Mouse (Mus musculus) heart, embryonic 15.5 days (tissue): ENCODE results near the gene Ccdc162. TPM values are rescaled to one million over a fixed set of nuclear protein-coding genes. Genes with fewer than 3 reads are reported as not detected.
A peak's percentile ranks its signal among the peaks of the same experiment; 100 is the strongest.
"Not testable (repeated sequence)": the region's sequence is repeated elsewhere in the genome, so short reads cannot be mapped to it uniquely, and the experiment has no call there.

Source experiments
- ATAC-seq: fragments of 200-750 bp; cut with Nextera tagmentation; replicated peaks from 2 replicates; pipeline ENCODE4 v1.8.0; 2017; ENCODE audit warnings: low read depth, moderate TSS enrichment; ENCODE audit not compliant: insufficient number of reproducible peaks, insufficient read depth, low FRiP score
- H3K27ac ChIP-seq: fragments of 300-500 bp; sonication (generic); 2 replicates; pipeline ENCODE4 v1.5.1; 2015; ENCODE audit warnings: mild to moderate bottlenecking, inconsistent platforms
- H3K27me3 ChIP-seq: fragments of 300-500 bp; sonication (generic); 2 replicates; pipeline ENCODE4 v1.6.1; 2015; ENCODE audit warnings: inconsistent platforms
- H3K36me3 ChIP-seq: fragments of 300-500 bp; sonication (generic); 2 replicates; pipeline ENCODE4 v1.6.1; 2015; ENCODE audit warnings: mild to moderate bottlenecking, inconsistent platforms
- H3K4me1 ChIP-seq: fragments of 300-500 bp; sonication (generic); replicated peaks from 2 replicates; pipeline ENCODE4 v1.6.1; 2015; ENCODE audit warnings: inconsistent platforms
- H3K4me2 ChIP-seq: fragments of 300-500 bp; sonication (generic); 2 replicates; pipeline ENCODE4 v1.6.1; 2015; ENCODE audit warnings: inconsistent platforms, mild to moderate bottlenecking, moderate library complexity
- H3K4me3 ChIP-seq: fragments of 300-500 bp; sonication (generic); 2 replicates; pipeline ENCODE4 v1.5.1; 2015; ENCODE audit warnings: mild to moderate bottlenecking, inconsistent platforms
- H3K9ac ChIP-seq: fragments of 300-500 bp; sonication (generic); 2 replicates; pipeline ENCODE4 v1.6.1; 2015; ENCODE audit warnings: mild to moderate bottlenecking, inconsistent platforms
- H3K9me3 ChIP-seq: fragments of 300-500 bp; sonication (generic); replicated peaks from 2 replicates; pipeline ENCODE4 v1.6.1; 2016; ENCODE audit warnings: inconsistent platforms
- WGBS: fragments of 180-500 bp; shearing (Covaris S2); methylation state at CpG from one replicate; pipeline ENCODE4 v1.1.7; 2015; ENCODE audit warnings: mixed read lengths; 5-methylcytosine and 5-hydroxymethylcytosine counted together
- polyA plus RNA-seq: library from polyadenylated mRNA; unstranded; fragments of >200 nt; fragmentation: Nextera tagmentation; extraction: Ambion mirVana; gene quantifications from 2 replicates; pipeline ENCODE4 v1.2.1, GENCODE M21; 2015

The Ccdc162 gene
- polyA plus RNA-seq, 1 experiment from 2014 or later: 0.26 TPM

GRCm38 (mm10) chr10:41674362-41674761, 42.1 kb downstream of the Ccdc162 start:
- Histone ChIP-seq H3K4me2 (no peak overlapping the region), H3K36me3 (no peaks in the 10 kb centered on the region), H3K9me3 (no peaks in the 10 kb centered on the region), H3K4me1 (peaks cover 14% of the 10 kb centered on the region), H3K27me3 (no peaks in the 10 kb centered on the region), H3K4me3 (no peak overlapping the region), H3K27ac (no peak overlapping the region), H3K9ac (no peak overlapping the region)
- ATAC-seq: no peak
- 65% methylated on average over 3 of the region's 3 CpGs for WGBS

- no peak for ATAC-seq
- H3K9me3 ChIP-seq: 0 out of 2 replicates have a peak, but pooled peaks cover 5% of the 10 kb centered on the region
- 69% methylated on average over 5 of the region's 5 CpGs for WGBS
- no peak overlapping the region for H3K4me3 ChIP-seq
- H3K27ac ChIP-seq: no peak overlapping the region
- no peak overlapping the region for H3K9ac ChIP-seq
- no peaks in the 10 kb centered on the region for H3K27me3 ChIP-seq
- no peaks in the 10 kb centered on the region for H3K36me3 ChIP-seq
- no peak overlapping the region for H3K4me2 ChIP-seq
- no peaks in the 10 kb centered on the region for H3K4me1 ChIP-seq
Measured at GRCm38 (mm10) chr10:41670196-41670595, 46.2 kb downstream of the Ccdc162 start.

GRCm38 (mm10) chr10:41665498-41665897, 50.9 kb downstream of the Ccdc162 start:
- H3K36me3 ChIP-seq: no peaks in the 10 kb centered on the region
- H3K27me3 ChIP-seq: no peaks in the 10 kb centered on the region
- no peak overlapping the region for H3K27ac ChIP-seq
- no peak overlapping the region for H3K4me2 ChIP-seq
- H3K4me3 ChIP-seq: no peak overlapping the region
- no peaks in the 10 kb centered on the region for H3K4me1 ChIP-seq
- 75% methylated on average over 1 of the region's 1 CpGs for WGBS
- no peak for ATAC-seq
- 0 out of 2 replicates have a peak, but pooled peaks cover 5% of the 10 kb centered on the region for H3K9me3 ChIP-seq
- no peak overlapping the region for H3K9ac ChIP-seq

- H3K27me3 ChIP-seq, H3K4me1 ChIP-seq, H3K27ac ChIP-seq, ATAC-seq, H3K9me3 ChIP-seq, H3K4me2 ChIP-seq, H3K36me3 ChIP-seq, H3K9ac ChIP-seq, H3K4me3 ChIP-seq: not testable (repeated sequence)
- WGBS: 87% methylated on average over 6 of the region's 6 CpGs
Measured at GRCm38 (mm10) chr10:41659671-41660070, 56.8 kb downstream of the Ccdc162 start.

- H3K36me3 ChIP-seq, H3K27me3 ChIP-seq, H3K9me3 ChIP-seq, ATAC-seq, H3K4me2 ChIP-seq, H3K9ac ChIP-seq, H3K27ac ChIP-seq, H3K4me3 ChIP-seq: not testable (repeated sequence)
- H3K4me1 ChIP-seq: peaks cover 18% of the 10 kb centered on the region
Measured at GRCm38 (mm10) chr10:41655684-41656083, 60.8 kb downstream of the Ccdc162 start.

- no peak overlapping the region for H3K4me3 ChIP-seq
- no peaks in the 10 kb centered on the region for H3K9me3 ChIP-seq
- 0 out of 2 replicates have a peak overlapping the region, but pooled peaks have one; percentile 2 for H3K27ac ChIP-seq
- no peak for ATAC-seq
- 42% methylated on average over 7 of the region's 7 CpGs for WGBS
- H3K36me3 ChIP-seq: no peaks in the 10 kb centered on the region
- H3K4me2 ChIP-seq: peak overlapping the region; percentile 35
- peaks cover 18% of the 10 kb centered on the region for H3K4me1 ChIP-seq
- no peak overlapping the region for H3K9ac ChIP-seq
- H3K27me3 ChIP-seq: no peaks in the 10 kb centered on the region
Measured at GRCm38 (mm10) chr10:41652988-41653387, 63.4 kb downstream of the Ccdc162 start.

GRCm38 (mm10) chr10:41652094-41652775, 64.2 kb downstream of the Ccdc162 start:
- H3K4me2 ChIP-seq: peak overlapping the region; percentile 35
- H3K9ac ChIP-seq: no peak overlapping the region
- peaks cover 18% of the 10 kb centered on the region for H3K4me1 ChIP-seq
- H3K27ac ChIP-seq: peak overlapping the region; percentile 2; the same call in 1 of the 2 replicates
- no peaks in the 10 kb centered on the region for H3K36me3 ChIP-seq
- no peaks in the 10 kb centered on the region for H3K27me3 ChIP-seq
- no peak overlapping the region for H3K4me3 ChIP-seq
- no peaks in the 10 kb centered on the region for H3K9me3 ChIP-seq
- no peak for ATAC-seq
- 25% methylated on average over 6 of the region's 6 CpGs for whole genome bisulfite sequencing

GRCm38 (mm10) chr10:41651532-41651931, 64.9 kb downstream of the Ccdc162 start:
- peaks cover 18% of the 10 kb centered on the region for H3K4me1 ChIP-seq
- H3K36me3 ChIP-seq: no peaks in the 10 kb centered on the region
- 87% methylated on average over 3 of the region's 3 CpGs for WGBS
- ATAC-seq: no peak
- H3K4me3 ChIP-seq: no peak overlapping the region
- H3K4me2 ChIP-seq: no peak overlapping the region
- no peaks in the 10 kb centered on the region for H3K9me3 ChIP-seq
- no peak overlapping the region for H3K9ac ChIP-seq
- no peak overlapping the region for H3K27ac ChIP-seq
- no peaks in the 10 kb centered on the region for H3K27me3 ChIP-seq

- WGBS: 77% methylated on average over 4 of the region's 5 CpGs
- no peak for ATAC-seq
Measured at GRCm38 (mm10) chr10:41649186-41649585, 67.2 kb downstream of the Ccdc162 start.

GRCm38 (mm10) chr10:41638776-41639175, 77.7 kb downstream of the Ccdc162 start:
- no peaks in the 10 kb centered on the region for H3K9me3 ChIP-seq
- no peaks in the 10 kb centered on the region for H3K36me3 ChIP-seq
- WGBS: 58% methylated on average over 3 of the region's 3 CpGs
- ATAC-seq: no peak
- H3K9ac ChIP-seq: no peak overlapping the region
- H3K4me2 ChIP-seq: no peak overlapping the region
- no peaks in the 10 kb centered on the region for H3K4me1 ChIP-seq
- no peaks in the 10 kb centered on the region for H3K27me3 ChIP-seq
- H3K4me3 ChIP-seq: no peak overlapping the region
- no peak overlapping the region for H3K27ac ChIP-seq

More at GRCm38 (mm10) chr10:41649186-41649585, 67.2 kb downstream of the Ccdc162 start:
- H3K4me2 ChIP-seq: no peak overlapping the region
- no peaks in the 10 kb centered on the region for H3K9me3 ChIP-seq
- H3K36me3 ChIP-seq: no peaks in the 10 kb centered on the region
- no peaks in the 10 kb centered on the region for H3K27me3 ChIP-seq
- H3K4me1 ChIP-seq: peaks cover 18% of the 10 kb centered on the region
- no peak overlapping the region for H3K27ac ChIP-seq
- H3K9ac ChIP-seq: no peak overlapping the region
- H3K4me3 ChIP-seq: no peak overlapping the region

GRCm38 (mm10) chr10:41635276-41636033, 81.0 kb downstream of the Ccdc162 start:
- Histone ChIP-seq H3K4me3 (no peak overlapping the region), H3K4me2 (no peak overlapping the region), H3K9ac (no peak overlapping the region), H3K9me3 (no peaks in the 10 kb centered on the region), H3K36me3 (no peaks in the 10 kb centered on the region), H3K27ac (no peak overlapping the region), H3K4me1 (no peaks in the 10 kb centered on the region), H3K27me3 (no peaks in the 10 kb centered on the region)
- no peak for ATAC-seq
- WGBS: 63% methylated on average over 9 of the region's 9 CpGs
